2 mouse cellular contexts compared by ENCODE assay signal in the genomic region with DNA sequence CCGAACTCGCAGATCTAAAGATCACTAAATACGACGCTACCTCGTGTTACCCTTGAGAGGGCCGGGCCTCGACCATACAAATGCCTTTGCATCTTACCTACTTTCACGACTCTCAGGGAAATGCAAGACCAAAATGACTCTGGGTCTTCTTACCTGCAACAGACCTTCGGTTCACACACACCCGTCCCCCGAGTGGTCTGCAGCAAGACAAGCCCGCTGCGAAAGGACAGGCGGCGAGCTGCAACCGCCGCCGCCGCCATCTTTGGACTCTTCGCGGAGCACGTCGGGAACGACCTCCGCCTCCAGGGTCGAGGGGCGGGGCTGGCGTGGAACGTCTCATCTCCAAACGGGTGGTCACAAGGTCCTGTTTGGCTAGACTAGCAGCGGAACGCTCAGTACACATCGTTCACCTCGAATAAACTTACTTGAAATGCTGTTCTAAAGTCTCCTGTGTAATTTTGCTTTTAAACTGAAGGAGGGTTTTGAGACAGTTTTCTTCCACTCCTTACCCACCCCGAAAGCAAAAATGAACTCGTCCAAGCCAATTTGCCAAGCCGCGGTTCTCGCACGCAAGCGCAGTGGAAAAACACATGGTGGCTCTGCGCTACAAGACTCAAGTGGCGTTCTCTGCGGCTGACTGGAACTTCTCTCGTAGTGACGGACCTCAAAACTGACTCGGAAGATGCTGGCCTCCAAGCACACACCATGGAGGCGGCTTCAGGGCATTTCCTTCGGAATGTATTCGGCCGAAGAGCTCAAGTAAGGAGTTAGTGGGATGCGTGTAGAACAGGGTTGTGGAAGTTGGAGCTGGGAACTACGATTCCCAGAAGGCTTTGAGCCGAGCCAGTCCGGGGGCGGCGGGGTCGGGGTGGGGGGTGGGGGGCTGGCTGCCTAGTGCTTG.
TF ChIP-seq lines count a peak whose summit lies in the region.

Ptcd3 (minus strand) TSS at position 270 of the 901 bp plus-strand sequence.
Polr1a (plus strand) TSS at position 573 of the 901 bp plus-strand sequence.

TF ChIP-seq in C2C12, 6 proteins besides CTCF, POLR2A, EP300 and RAD21 (continued from another document):
- TF ChIP-seq MYOD1 (IDR thresholded peaks at IDR 0.05; ENCODE audit: control insufficient read depth, insufficient read length, low read depth) = no peak

TF ChIP-seq in myocyte, 11 proteins besides CTCF, POLR2A, EP300 and RAD21 (continued from another document):
- no peak for TF ChIP-seq TCF3 (IDR thresholded peaks at IDR 0.05; ENCODE audit: insufficient read length, low read depth)
- TF ChIP-seq MYOD1 (IDR thresholded peaks at IDR 0.05; ENCODE audit: control insufficient read depth in 1 of 3, insufficient read length in 2 of 3, low read depth in 2 of 3) = no peak
